In genomic region chr12:12356463-12356862, GRCm38 (mm10) we compare ENCODE assay signal across 10 mouse cellular contexts.
A peak's percentile ranks its signal among the peaks of the same experiment; 100 is the strongest.
DNase-seq lines count a peak whose midpoint lies in the region; TF ChIP-seq lines count a peak whose summit lies in the region.
"Had no signal": no experiment of that assay in that cellular context is flagged by ENCODE, and none has a peak within 500 bp of the region (broad histone marks: within the 10 kb centered on the region; RNA-seq: fewer than 3 reads in every experiment).

No protein-coding gene starts in this region.

- no peak for TF ChIP-seq CTCF in heart, adult 2 months (IDR thresholded peaks at IDR 0.05)

- peaks cover 4% of the 10 kb centered on the region; the same call in 1 of the 2 replicates for H3K36me3 ChIP-seq in heart, adult 2 months (ENCODE audit: control insufficient read depth, insufficient read depth, low read length)
- H3K36me3 ChIP-seq: G1E; limb, embryonic 12.5 days had no signal

- intact Hi-C loops in heart, adult 2 months (cut with DNase I) = no loop called here

- H3K27ac ChIP-seq in heart, adult 2 months = no peak overlapping the region
- H3K27ac ChIP-seq: limb, embryonic 12.5 days had no signal

- TF ChIP-seq EP300 in heart, adult 2 months (IDR thresholded peaks at IDR 0.05; ENCODE audit: insufficient read depth, low read depth, low read length) = no peak

- peaks cover 4% of the 10 kb centered on the region for H3K4me1 ChIP-seq in heart, adult 2 months (ENCODE audit: control insufficient read depth, insufficient read depth, low read length)
- H3K4me1 ChIP-seq: limb, embryonic 12.5 days had no signal

- no peak overlapping the region for H3K9ac ChIP-seq in heart, adult 2 months (ENCODE audit: low read depth, low read length)
- H3K9ac ChIP-seq: limb, embryonic 12.5 days had no signal

- peak; percentile 11 for DNase-seq in kidney, postnatal 10 days
- DNase-seq in kidney, adult 9 months = no peak
- DNase-seq in cerebellum, adult 11 months = peak; percentile 35
- peak; percentile 32 to 39 for DNase-seq in heart, adult 2 months
- DNase-seq in lung, postnatal 14 days = peak; percentile 67
- no peak for DNase-seq in embryo, embryonic 11 days
- no peak for DNase-seq in spleen, postnatal 10 days (ENCODE audit: low spot score in 2 of 2)
- DNase-seq in embryo, embryonic 10.5 days (ENCODE audit: low spot score) = no peak

- no peak overlapping the region for H3K4me3 ChIP-seq in heart, adult 2 months
- H3K4me3 ChIP-seq: limb, embryonic 12.5 days had no signal

- no peaks in the 10 kb centered on the region for H3K27me3 ChIP-seq in heart, adult 2 months (ENCODE audit: control insufficient read depth, insufficient read depth, low read length)
- H3K27me3 ChIP-seq: limb, embryonic 12.5 days had no signal

- H3K79me2 ChIP-seq in heart, adult 2 months (replicated peaks; ENCODE audit: control insufficient read depth, insufficient read depth, low read length) = no peaks in the 10 kb centered on the region

- 14% methylated on average over 1 of the region's 1 CpGs for WGBS in heart, adult 2 months

- no peak for TF ChIP-seq POLR2A in heart, adult 2 months (IDR thresholded peaks at IDR 0.05; ENCODE audit: insufficient read depth, low read depth, low read length)

Comparison
In these comparisons a context has a peak if more than half of its experiments do, and no peak if none do; other contexts are left out.
1. DNase-seq: peak in kidney, postnatal 10 days (single experiment), cerebellum, adult 11 months (single experiment), heart, adult 2 months (2 of 2) and lung, postnatal 14 days (single experiment); none in kidney, adult 9 months (single experiment), embryo, embryonic 11 days (single experiment), spleen, postnatal 10 days (0 of 2) and embryo, embryonic 10.5 days (single experiment).